Mouse (Mus musculus) embryonic stem cell, embryonic (primary cell): Measurements from ENCODE around the gene Cmip.

Source experiments
- CTCF ChIA-PET, 4 experiments: fragments of 300-600 bp in 2 of 4; fragments of 350-600 bp in 2 of 4; sonication (Branson Sonifier 250); formaldehyde crosslinking; loops; one replicate each; lab custom pipeline; 2022; ENCODE audit warnings: inconsistent platforms in 2 of 4; lab: Charles Lee
- POLR2A ChIA-PET, 4 experiments: fragments of 300-600 bp in 2 of 4; fragments of 350-600 bp in 2 of 4; sonication (Branson Sonifier 250); formaldehyde crosslinking; loops; one replicate each; lab custom pipeline; 2022; ENCODE audit warnings: antibody characterized with exemption in 4 of 4, inconsistent platforms in 1 of 4; lab: Charles Lee

Gene Cmip

GRCm38 (mm10) chr8:117360172-117360930, 103.5 kb downstream of the Cmip start:
- POLR2A ChIA-PET, result interaction anchor here in 1 of 4 experiments (1.2 to 1.5 kb wide), 4 partner anchors 10 to 16 kb away, joined by 3 to 5 read pairs (median 4); no protein-coding TSS in a partner anchor
- CTCF ChIA-PET, result no interaction called here

GRCm38 (mm10) chr8:117361595-117362437, 105.0 kb downstream of the Cmip start:
- ChIA-PET CTCF (interaction anchor here in 1 of 4 experiments (0.5 kb wide), 1 partner anchor 61 kb away, joined by 3 read pairs; no protein-coding TSS in a partner anchor), POLR2A (interaction anchor here in 3 of 4 experiments (0.7 to 1.5 kb wide), 9 partner anchors 8 to 42 kb away, joined by 3 to 9 read pairs (median 3); no protein-coding TSS in a partner anchor)

- POLR2A ChIA-PET, result interaction anchor here in 2 of 4 experiments (0.7 to 1.5 kb wide), 3 partner anchors 26 to 31 kb away, joined by 3 to 4 read pairs (median 3); no protein-coding TSS in a partner anchor
- CTCF ChIA-PET, result interaction anchor here in 1 of 4 experiments (0.5 kb wide), 1 partner anchor 61 kb away, joined by 3 read pairs; no protein-coding TSS in a partner anchor
Measured at GRCm38 (mm10) chr8:117362438-117362726, 105.5 kb downstream of the Cmip start.

- ChIA-PET CTCF (no interaction called here), POLR2A (no interaction called here)
Measured at GRCm38 (mm10) chr8:117363291-117363690, 106.4 kb downstream of the Cmip start.

GRCm38 (mm10) chr8:117364374-117365160, 107.7 kb downstream of the Cmip start:
- ChIA-PET POLR2A (interaction anchor here in 1 of 4 experiments (0.6 kb wide), 1 partner anchor 95 kb away, joined by 3 read pairs; no protein-coding TSS in a partner anchor), CTCF (interaction anchor here in 1 of 4 experiments (0.6 kb wide), 1 partner anchor 497 kb away, joined by 4 read pairs; no protein-coding TSS in a partner anchor)

GRCm38 (mm10) chr8:117366475-117366874, 109.6 kb downstream of the Cmip start:
- POLR2A ChIA-PET, result interaction anchor here in 1 of 4 experiments (1.2 to 1.8 kb wide), 2 partner anchors 10 to 12 kb away, joined by 3 to 4 read pairs; no protein-coding TSS in a partner anchor
- CTCF ChIA-PET, result no interaction called here

GRCm38 (mm10) chr8:117367441-117367840, 110.6 kb downstream of the Cmip start:
- CTCF ChIA-PET, result interaction anchor here in 1 of 4 experiments (0.6 kb wide), 1 partner anchor 36 kb away, joined by 3 read pairs; no protein-coding TSS in a partner anchor
- POLR2A ChIA-PET, result interaction anchor here in 3 of 4 experiments (0.6 to 1.8 kb wide), 3 partner anchors 11 to 110 kb away, joined by 3 to 4 read pairs (median 3); no protein-coding TSS in a partner anchor

GRCm38 (mm10) chr8:117368781-117369180, 111.9 kb downstream of the Cmip start:
- ChIA-PET CTCF (interaction anchor here in 2 of 4 experiments (0.7 to 1.1 kb wide), 3 partner anchors 10 to 261 kb away, joined by 4 to 5 read pairs (median 4); no protein-coding TSS in a partner anchor), POLR2A (interaction anchor here in 2 of 4 experiments (0.6 to 1.2 kb wide), 2 partner anchors 12 to 35 kb away, joined by 3 to 4 read pairs; no protein-coding TSS in a partner anchor)

- ChIA-PET CTCF (interaction anchor here in 3 of 4 experiments (0.8 to 1.2 kb wide), 4 partner anchors 9 to 145 kb away, joined by 3 to 4 read pairs (median 3); no protein-coding TSS in a partner anchor), POLR2A (interaction anchor here in 2 of 4 experiments (0.9 to 1.9 kb wide), 8 partner anchors 9 to 109 kb away, joined by 3 to 6 read pairs (median 4); no protein-coding TSS in a partner anchor)
Measured at GRCm38 (mm10) chr8:117370009-117370408, 113.1 kb downstream of the Cmip start.

- CTCF ChIA-PET, result interaction anchor here in 3 of 4 experiments (0.6 to 1.2 kb wide), 6 partner anchors 8 to 672 kb away, joined by 3 to 6 read pairs (median 3); no protein-coding TSS in a partner anchor
- POLR2A ChIA-PET, result interaction anchor here in 2 of 4 experiments (0.6 to 1.9 kb wide), 10 partner anchors 9 to 319 kb away, joined by 3 to 10 read pairs (median 4); no protein-coding TSS in a partner anchor
Measured at GRCm38 (mm10) chr8:117371189-117371588, 114.3 kb downstream of the Cmip start.

GRCm38 (mm10) chr8:117372070-117372469, 115.2 kb downstream of the Cmip start:
- CTCF ChIA-PET, result interaction anchor here in 1 of 4 experiments (0.7 kb wide), 1 partner anchor 16 kb away, joined by 4 read pairs; no protein-coding TSS in a partner anchor

GRCm38 (mm10) chr8:117373001-117373428, 116.2 kb downstream of the Cmip start:
- POLR2A ChIA-PET, result no interaction called here
- CTCF ChIA-PET, result no interaction called here

More at GRCm38 (mm10) chr8:117372070-117372469, 115.2 kb downstream of the Cmip start:
- POLR2A ChIA-PET, result interaction anchor here in 1 of 4 experiments (0.6 to 0.7 kb wide), 2 partner anchors 172 to 175 kb away, joined by 3 to 5 read pairs; no protein-coding TSS in a partner anchor

- ChIA-PET POLR2A (interaction anchor here in 1 of 4 experiments (1.1 kb wide), 1 partner anchor 13 kb away, joined by 4 read pairs; no protein-coding TSS in a partner anchor), CTCF (interaction anchor here in 1 of 4 experiments (1.5 kb wide), 1 partner anchor 12 kb away, joined by 4 read pairs; no protein-coding TSS in a partner anchor)
Measured at GRCm38 (mm10) chr8:117374087-117374486, 117.2 kb downstream of the Cmip start.

GRCm38 (mm10) chr8:117376997-117377396, 120.1 kb downstream of the Cmip start:
- ChIA-PET CTCF (interaction anchor here in 2 of 4 experiments (0.7 to 1.6 kb wide), 4 partner anchors 9 to 196 kb away, joined by 3 to 4 read pairs (median 3); no protein-coding TSS in a partner anchor), POLR2A (interaction anchor here in 2 of 4 experiments (0.6 to 1.6 kb wide), 5 partner anchors 9 to 121 kb away, joined by 3 to 7 read pairs (median 4); no protein-coding TSS in a partner anchor)

GRCm38 (mm10) chr8:117378625-117379024, 121.8 kb downstream of the Cmip start:
- POLR2A ChIA-PET, result interaction anchor here in 3 of 4 experiments (0.7 to 1.6 kb wide), 5 partner anchors 11 to 60 kb away, joined by 3 to 5 read pairs (median 4); no protein-coding TSS in a partner anchor
- CTCF ChIA-PET, result interaction anchor here in 3 of 4 experiments (0.5 to 1.5 kb wide), 7 partner anchors 8 to 153 kb away, joined by 3 to 4 read pairs (median 3); no protein-coding TSS in a partner anchor

- CTCF ChIA-PET, result interaction anchor here in 3 of 4 experiments (0.5 to 1.5 kb wide), 8 partner anchors 8 to 299 kb away, joined by 3 read pairs; no protein-coding TSS in a partner anchor
Measured at GRCm38 (mm10) chr8:117379131-117379530, 122.3 kb downstream of the Cmip start.

More at GRCm38 (mm10) chr8:117379131-117379530, 122.3 kb downstream of the Cmip start:
- POLR2A ChIA-PET, result interaction anchor here in 2 of 4 experiments (0.7 to 1.6 kb wide), 4 partner anchors 10 to 45 kb away, joined by 3 to 5 read pairs (median 4); no protein-coding TSS in a partner anchor
